Mouse (Mus musculus): ENCODE data around the gene Pard6a. TPM values are rescaled to one million over a fixed set of nuclear protein-coding genes. Genes with fewer than 3 reads are reported as not detected.

Pard6a gene
- polyA plus RNA-seq, 1 experiment from 2014 or later = 50.0 TPM

GRCm38 (mm10) chr8:105725726-105726125 lies 24.8 kb downstream of the Pard6a start:
- Histone ChIP-seq H3K4me1 (replicated peaks; ENCODE audit: control insufficient read depth, insufficient read depth, low read length) (no peaks in the 10 kb centered on the region), H3K36me3 (ENCODE audit: control insufficient read depth, insufficient read depth) (peaks cover 19% of the 10 kb centered on the region), H3K27ac (ENCODE audit: low read length) (no peak overlapping the region), H3K9ac (replicated peaks; ENCODE audit: low read depth, low read length) (no peak overlapping the region), H3K4me2 (ENCODE audit: low read length) (no peak overlapping the region), H3K27me3 (replicated peaks; ENCODE audit: control insufficient read depth, insufficient read depth, low read length) (no peaks in the 10 kb centered on the region), H3K9me3 (ENCODE audit: control insufficient read depth, low read length) (no peaks in the 10 kb centered on the region), H3K4me3 (replicated peaks; ENCODE audit: low read length) (no peak overlapping the region)
- ATAC-seq = no peak
- 81% methylated on average over 5 of the region's 5 CpGs for WGBS

GRCm38 (mm10) chr8:105727397-105728124 lies 26.6 kb downstream of the Pard6a start:
- 91% methylated on average over 18 of the region's 18 CpGs for WGBS
- Histone ChIP-seq H3K9me3 (ENCODE audit: control insufficient read depth, low read length) (no peaks in the 10 kb centered on the region), H3K4me3 (replicated peaks; ENCODE audit: low read length) (no peak overlapping the region), H3K4me2 (ENCODE audit: low read length) (no peak overlapping the region), H3K27ac (ENCODE audit: low read length) (no peak overlapping the region), H3K36me3 (ENCODE audit: control insufficient read depth, insufficient read depth) (peaks cover 21% of the 10 kb centered on the region), H3K27me3 (replicated peaks; ENCODE audit: control insufficient read depth, insufficient read depth, low read length) (no peaks in the 10 kb centered on the region), H3K4me1 (replicated peaks; ENCODE audit: control insufficient read depth, insufficient read depth, low read length) (no peaks in the 10 kb centered on the region), H3K9ac (replicated peaks; ENCODE audit: low read depth, low read length) (no peak overlapping the region)
- ATAC-seq = no peak

- H3K4me3 ChIP-seq (replicated peaks; ENCODE audit: low read length) = no peak overlapping the region
- no peaks in the 10 kb centered on the region for H3K9me3 ChIP-seq (ENCODE audit: control insufficient read depth, low read length)
- H3K27ac ChIP-seq (ENCODE audit: low read length) = no peak overlapping the region
- no peak overlapping the region for H3K4me2 ChIP-seq (ENCODE audit: low read length)
- 94% methylated on average over 5 of the region's 5 CpGs for WGBS
- no peaks in the 10 kb centered on the region for H3K27me3 ChIP-seq (replicated peaks; ENCODE audit: control insufficient read depth, insufficient read depth, low read length)
- peaks cover 5% of the 10 kb centered on the region; the same call in 1 of the 2 replicates for H3K36me3 ChIP-seq (ENCODE audit: control insufficient read depth, insufficient read depth)
- H3K9ac ChIP-seq (replicated peaks; ENCODE audit: low read depth, low read length) = no peak overlapping the region
- no peak for ATAC-seq
- H3K4me1 ChIP-seq (replicated peaks; ENCODE audit: control insufficient read depth, insufficient read depth, low read length) = no peaks in the 10 kb centered on the region
These were observed 31.2 kb downstream of the Pard6a start for GRCm38 (mm10) chr8:105732186-105732585.

GRCm38 (mm10) chr8:105739216-105739615 lies 38.3 kb downstream of the Pard6a start:
- Histone ChIP-seq H3K9me3 (ENCODE audit: control insufficient read depth, low read length) (no peaks in the 10 kb centered on the region), H3K9ac (replicated peaks; ENCODE audit: low read depth, low read length) (no peak overlapping the region), H3K4me1 (replicated peaks; ENCODE audit: control insufficient read depth, insufficient read depth, low read length) (no peaks in the 10 kb centered on the region), H3K4me2 (ENCODE audit: low read length) (no peak overlapping the region), H3K27me3 (replicated peaks; ENCODE audit: control insufficient read depth, insufficient read depth, low read length) (no peaks in the 10 kb centered on the region), H3K4me3 (replicated peaks; ENCODE audit: low read length) (no peak overlapping the region), H3K36me3 (ENCODE audit: control insufficient read depth, insufficient read depth) (no peaks in the 10 kb centered on the region), H3K27ac (ENCODE audit: low read length) (no peak overlapping the region)
- no peak for ATAC-seq
- 94% methylated on average over 5 of the region's 5 CpGs for WGBS

GRCm38 (mm10) chr8:105743301-105743700 lies 42.4 kb downstream of the Pard6a start:
- WGBS = 90% methylated on average over 4 of the region's 4 CpGs
- H3K27ac ChIP-seq (ENCODE audit: low read length) = no peak overlapping the region
- H3K4me3 ChIP-seq (replicated peaks; ENCODE audit: low read length) = no peak overlapping the region
- H3K4me2 ChIP-seq (ENCODE audit: low read length) = no peak overlapping the region
- no peaks in the 10 kb centered on the region for H3K4me1 ChIP-seq (replicated peaks; ENCODE audit: control insufficient read depth, insufficient read depth, low read length)
- H3K27me3 ChIP-seq (replicated peaks; ENCODE audit: control insufficient read depth, insufficient read depth, low read length) = no peaks in the 10 kb centered on the region
- H3K36me3 ChIP-seq (ENCODE audit: control insufficient read depth, insufficient read depth) = no peaks in the 10 kb centered on the region
- no peaks in the 10 kb centered on the region for H3K9me3 ChIP-seq (ENCODE audit: control insufficient read depth, low read length)
- ATAC-seq = no peak
- no peak overlapping the region for H3K9ac ChIP-seq (replicated peaks; ENCODE audit: low read depth, low read length)

GRCm38 (mm10) chr8:105750606-105751005 lies 49.7 kb downstream of the Pard6a start:
- no peaks in the 10 kb centered on the region for H3K27me3 ChIP-seq (replicated peaks; ENCODE audit: control insufficient read depth, insufficient read depth, low read length)
- no peaks in the 10 kb centered on the region for H3K36me3 ChIP-seq (ENCODE audit: control insufficient read depth, insufficient read depth)
- peak overlapping the region; percentile 27 for H3K4me2 ChIP-seq (ENCODE audit: low read length)
- 6% methylated on average over 11 of the region's 11 CpGs for WGBS
- ATAC-seq = peak; percentile 81
- H3K4me3 ChIP-seq (replicated peaks; ENCODE audit: low read length) = 0 out of 2 replicates have a peak overlapping the region, but pooled peaks have one; percentile 9
- H3K4me1 ChIP-seq (replicated peaks; ENCODE audit: control insufficient read depth, insufficient read depth, low read length) = peaks cover 19% of the 10 kb centered on the region
- H3K9ac ChIP-seq (replicated peaks; ENCODE audit: low read depth, low read length) = no peak overlapping the region
- H3K27ac ChIP-seq (ENCODE audit: low read length) = peak overlapping the region; percentile 13; the same call in 1 of the 2 replicates
- H3K9me3 ChIP-seq (ENCODE audit: control insufficient read depth, low read length) = no peaks in the 10 kb centered on the region

Other genes with a start within 250 kb of the Pard6a start
- 28.9 and 56.5 TPM in 2 replicates for gene Tppp3, start 229.6 kb upstream of the Pard6a start, polyA plus RNA-seq (2015; fragmentation: Nextera tagmentation; extraction: Ambion mirVana)
- 26.3 and 33.3 TPM in 2 replicates for gene Zdhhc1, start 204.2 kb upstream of the Pard6a start, polyA plus RNA-seq (2015; fragmentation: Nextera tagmentation; extraction: Ambion mirVana)
- 0.35 and 0.48 TPM in 2 replicates for gene Hsd11b2, start 182.4 kb upstream of the Pard6a start, polyA plus RNA-seq (2015; fragmentation: Nextera tagmentation; extraction: Ambion mirVana)
- 193 and 203 TPM in 2 replicates for gene Atp6v0d1, start 135.1 kb upstream of the Pard6a start, polyA plus RNA-seq (2015; fragmentation: Nextera tagmentation; extraction: Ambion mirVana)
- 31.6 and 33.4 TPM in 2 replicates for gene Ripor1, start 95.9 kb upstream of the Pard6a start, polyA plus RNA-seq (2015; fragmentation: Nextera tagmentation; extraction: Ambion mirVana)
- gene Ctcf, start 64.6 kb upstream of the Pard6a start, polyA plus RNA-seq (2015; fragmentation: Nextera tagmentation; extraction: Ambion mirVana) = 137 and 143 TPM in 2 replicates
- gene Agrp, start 63.8 kb upstream of the Pard6a start, polyA plus RNA-seq (2015; fragmentation: Nextera tagmentation; extraction: Ambion mirVana) = 0.67 and 0.91 TPM in 2 replicates
- 9.5 and 12.7 TPM in 2 replicates for gene Carmil2, start 14.9 kb upstream of the Pard6a start, polyA plus RNA-seq (2015; fragmentation: Nextera tagmentation; extraction: Ambion mirVana)
- 105 and 106 TPM in 2 replicates for gene Acd, start within 50 bp of the Pard6a start, polyA plus RNA-seq (2015; fragmentation: Nextera tagmentation; extraction: Ambion mirVana)
- gene 4933405L10Rik, start 6.5 kb downstream of the Pard6a start, polyA plus RNA-seq (2015; fragmentation: Nextera tagmentation; extraction: Ambion mirVana) = 0.22 and 0.32 TPM in 2 replicates
- gene Enkd1, start 7.1 kb downstream of the Pard6a start, polyA plus RNA-seq (2015; fragmentation: Nextera tagmentation; extraction: Ambion mirVana) = 16.3 and 19.6 TPM in 2 replicates
- gene Gfod2, start 57.5 kb downstream of the Pard6a start, polyA plus RNA-seq (2015; fragmentation: Nextera tagmentation; extraction: Ambion mirVana) = 74.2 and 83.3 TPM in 2 replicates
- 11.3 and 13.1 TPM in 2 replicates for gene Ranbp10, start 126.2 kb downstream of the Pard6a start, polyA plus RNA-seq (2015; fragmentation: Nextera tagmentation; extraction: Ambion mirVana)
- 0.67 and 0.93 TPM in 2 replicates for gene Tsnaxip1, start 126.6 kb downstream of the Pard6a start, polyA plus RNA-seq (2015; fragmentation: Nextera tagmentation; extraction: Ambion mirVana)
- gene Cenpt, start 152.1 kb downstream of the Pard6a start, polyA plus RNA-seq (2015; fragmentation: Nextera tagmentation; extraction: Ambion mirVana) = 66.0 and 69.8 TPM in 2 replicates
- 63.8 and 69.2 TPM in 2 replicates for gene Thap11, start 154.0 kb downstream of the Pard6a start, polyA plus RNA-seq (2015; fragmentation: Nextera tagmentation; extraction: Ambion mirVana)
- 172 and 176 TPM in 2 replicates for gene Nutf2, start 159.4 kb downstream of the Pard6a start, polyA plus RNA-seq (2015; fragmentation: Nextera tagmentation; extraction: Ambion mirVana)
- 59.8 and 65.1 TPM in 2 replicates for gene Edc4, start 179.7 kb downstream of the Pard6a start, polyA plus RNA-seq (2015; fragmentation: Nextera tagmentation; extraction: Ambion mirVana)
- gene Nrn1l, start 192.4 kb downstream of the Pard6a start, polyA plus RNA-seq (2015; fragmentation: Nextera tagmentation; extraction: Ambion mirVana) = 0.51 and 0.73 TPM in 2 replicates
- 10.5 and 10.7 TPM in 2 replicates for gene Pskh1, start 199.3 kb downstream of the Pard6a start, polyA plus RNA-seq (2015; fragmentation: Nextera tagmentation; extraction: Ambion mirVana)
- gene Ctrl, start 232.7 kb downstream of the Pard6a start, polyA plus RNA-seq (2015; fragmentation: Nextera tagmentation; extraction: Ambion mirVana) = 1.9 and 2.6 TPM in 2 replicates
- gene Psmb10, start 237.3 kb downstream of the Pard6a start, polyA plus RNA-seq (2015; fragmentation: Nextera tagmentation; extraction: Ambion mirVana) = 30.5 and 44.8 TPM in 2 replicates
- 0.67 and 0.84 TPM in 2 replicates for gene Lcat, start 242.2 kb downstream of the Pard6a start, polyA plus RNA-seq (2015; fragmentation: Nextera tagmentation; extraction: Ambion mirVana)